Mouse (Mus musculus): Measurements from ENCODE around the gene Rbfox3. TPM values are rescaled to one million over a fixed set of nuclear protein-coding genes. Genes with fewer than 3 reads are reported as not detected.
A peak's percentile ranks its signal among the peaks of the same experiment; 100 is the strongest.

The Rbfox3 gene
- total RNA-seq, 2 experiments from 2014 or later, result 276 to 303 TPM

- Histone ChIP-seq H3K4me3 (no peak overlapping the region), H3K27ac (no peak overlapping the region)
- TF ChIP-seq CTCF (conservative IDR thresholded peaks at IDR 0.05), result no peak
- DNase-seq (ENCODE audit: low spot score in 2 of 2), result no peak
These were observed 243.0 kb downstream of the Rbfox3 start for GRCm38 (mm10) chr11:118668351-118668750.

- no peak for TF ChIP-seq CTCF (conservative IDR thresholded peaks at IDR 0.05)
- no peak for DNase-seq (ENCODE audit: low spot score in 2 of 2)
These were observed 243.5 kb downstream of the Rbfox3 start for GRCm38 (mm10) chr11:118667946-118668345.

DNA sequence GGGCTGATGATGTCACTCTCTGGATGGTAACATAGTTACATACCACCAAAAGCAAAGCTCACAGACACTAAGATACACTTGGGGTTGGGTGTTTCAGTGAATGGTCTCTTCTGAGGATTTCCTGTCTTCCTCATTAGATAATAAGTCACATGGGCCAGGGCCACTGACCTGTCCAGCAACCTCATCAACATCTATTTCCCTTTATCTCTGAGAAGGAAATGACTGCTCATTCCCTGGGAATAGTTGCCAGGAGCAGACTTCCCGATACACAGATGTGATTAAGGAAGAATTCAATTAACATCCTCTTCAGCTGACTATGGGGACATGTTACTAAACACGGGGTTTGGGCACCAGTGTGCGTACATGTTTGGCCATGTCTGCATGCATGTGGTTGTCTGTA, 245.2 kb downstream of the Rbfox3 start:
- TF ChIP-seq CTCF (conservative IDR thresholded peaks at IDR 0.05), result no peak
- no peak overlapping the region for H3K4me3 ChIP-seq
- H3K27ac ChIP-seq, result no peak overlapping the region
- no peak for DNase-seq (ENCODE audit: low spot score in 2 of 2)

More at GRCm38 (mm10) chr11:118667946-118668345, 243.5 kb downstream of the Rbfox3 start:
- Histone ChIP-seq H3K4me3 (no peak overlapping the region), H3K27ac (no peak overlapping the region)

DNA sequence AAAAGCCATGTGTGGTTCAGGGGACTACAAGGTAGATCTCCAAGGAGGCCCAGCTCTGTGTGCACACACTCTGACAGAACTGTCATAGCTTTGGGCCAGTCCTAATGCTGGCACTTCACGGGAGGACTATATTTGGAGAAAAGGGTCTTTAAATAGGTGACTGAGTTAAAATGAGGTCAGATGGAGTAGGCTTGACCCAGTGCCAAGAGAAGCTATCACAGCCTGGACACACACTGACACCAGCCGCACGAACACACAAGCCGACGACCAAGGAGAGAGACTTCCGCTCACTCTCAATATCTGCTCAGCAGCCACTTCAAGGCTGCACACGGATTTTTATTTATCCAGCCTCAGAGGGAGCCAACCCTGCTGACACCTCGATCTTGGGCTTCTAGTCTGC, 248.1 kb downstream of the Rbfox3 start:
- H3K4me3 ChIP-seq, result no peak overlapping the region
- no peak for DNase-seq (ENCODE audit: low spot score in 2 of 2)
- no peak for TF ChIP-seq CTCF (conservative IDR thresholded peaks at IDR 0.05)
- no peak overlapping the region for H3K27ac ChIP-seq

DNA sequence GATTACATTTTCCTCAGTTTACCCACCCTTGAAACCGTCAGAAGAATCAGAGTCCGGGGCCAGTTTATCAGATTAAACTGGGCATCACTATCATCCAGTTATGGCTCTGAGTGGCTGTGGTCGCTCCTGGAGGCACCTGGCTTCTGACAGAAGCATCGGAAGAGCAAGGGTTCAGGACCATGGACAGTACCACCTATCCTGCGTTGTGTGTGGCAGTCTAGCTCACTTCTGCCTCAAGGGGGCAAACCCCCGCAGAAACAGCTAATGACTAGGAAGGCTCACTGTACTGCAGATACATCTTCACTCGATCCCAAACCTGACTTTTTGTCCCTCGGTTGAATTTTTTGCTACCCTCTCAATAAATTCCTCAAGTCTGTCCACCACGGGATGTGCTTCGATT, 252.1 kb downstream of the Rbfox3 start:
- Histone ChIP-seq H3K27ac (peak overlapping the region; percentile 43; the same call in 1 of the 2 replicates), H3K4me3 (no peak overlapping the region)
- DNase-seq (ENCODE audit: low spot score in 2 of 2), result no peak
- peak; percentile 56 for TF ChIP-seq CTCF (conservative IDR thresholded peaks at IDR 0.05)

DNA sequence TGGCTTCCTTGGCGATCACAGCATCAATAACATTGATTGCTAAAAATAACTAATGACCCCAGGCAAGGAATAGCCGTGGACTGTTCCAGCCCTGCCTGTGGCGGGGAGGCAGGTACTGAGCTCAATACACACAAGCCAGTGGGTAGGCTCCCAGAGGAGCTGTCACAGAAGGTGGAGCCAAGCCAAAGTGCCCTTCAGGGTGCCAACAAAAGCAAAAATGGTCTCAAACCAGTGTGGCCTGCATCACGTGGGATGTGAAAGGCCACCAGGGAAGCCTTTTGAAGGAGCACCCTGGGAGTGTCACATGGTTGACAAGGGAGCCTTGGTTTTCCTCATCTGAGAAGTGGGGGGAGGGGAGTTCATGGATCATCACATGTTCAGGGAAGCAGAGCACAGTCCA, 255.6 kb downstream of the Rbfox3 start:
- no peak for DNase-seq (ENCODE audit: low spot score in 2 of 2)
- Histone ChIP-seq H3K27ac (peak overlapping the region; percentile 51; the same call in 1 of the 2 replicates), H3K4me3 (no peak overlapping the region)
- TF ChIP-seq CTCF (conservative IDR thresholded peaks at IDR 0.05), result no peak

DNA sequence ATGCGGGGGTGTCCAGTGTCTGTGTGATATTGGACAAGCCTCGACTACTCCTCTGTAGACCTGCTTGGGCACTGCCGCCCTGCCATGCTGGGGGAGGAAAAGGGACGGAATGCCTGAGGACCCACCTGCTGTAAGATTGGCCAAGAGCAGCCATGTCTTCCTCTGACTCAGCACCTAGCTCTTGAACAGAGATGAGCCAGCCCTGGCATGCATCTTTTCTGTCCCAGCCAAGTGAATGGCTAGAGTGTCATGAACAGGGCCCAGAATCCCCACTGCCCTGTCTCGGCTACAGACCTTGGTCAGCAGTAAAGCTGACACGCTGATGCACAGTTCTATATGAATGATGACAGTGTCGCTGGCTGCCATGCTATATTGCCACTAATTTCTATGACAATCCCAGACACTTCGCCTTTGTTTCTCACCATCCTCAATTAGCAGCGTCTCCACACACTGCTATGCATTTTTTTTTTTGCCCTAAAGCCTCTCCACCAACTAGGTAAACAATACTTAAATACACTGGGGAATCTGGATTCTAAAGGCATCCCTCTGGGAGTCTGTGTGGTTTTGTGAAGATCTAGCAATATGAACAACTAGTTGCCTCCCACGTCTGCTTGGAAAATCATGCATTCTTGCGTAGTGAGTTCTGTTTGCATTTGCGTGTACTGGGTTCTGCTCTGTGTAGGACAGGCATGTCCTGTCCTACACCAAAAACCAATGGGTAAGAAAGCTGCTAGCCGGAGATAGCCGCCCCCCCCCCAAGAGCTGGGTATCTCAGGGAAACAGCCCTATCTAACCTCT, 257.7 kb downstream of the Rbfox3 start:
- TF ChIP-seq CTCF (conservative IDR thresholded peaks at IDR 0.05), result no peak

DNA sequence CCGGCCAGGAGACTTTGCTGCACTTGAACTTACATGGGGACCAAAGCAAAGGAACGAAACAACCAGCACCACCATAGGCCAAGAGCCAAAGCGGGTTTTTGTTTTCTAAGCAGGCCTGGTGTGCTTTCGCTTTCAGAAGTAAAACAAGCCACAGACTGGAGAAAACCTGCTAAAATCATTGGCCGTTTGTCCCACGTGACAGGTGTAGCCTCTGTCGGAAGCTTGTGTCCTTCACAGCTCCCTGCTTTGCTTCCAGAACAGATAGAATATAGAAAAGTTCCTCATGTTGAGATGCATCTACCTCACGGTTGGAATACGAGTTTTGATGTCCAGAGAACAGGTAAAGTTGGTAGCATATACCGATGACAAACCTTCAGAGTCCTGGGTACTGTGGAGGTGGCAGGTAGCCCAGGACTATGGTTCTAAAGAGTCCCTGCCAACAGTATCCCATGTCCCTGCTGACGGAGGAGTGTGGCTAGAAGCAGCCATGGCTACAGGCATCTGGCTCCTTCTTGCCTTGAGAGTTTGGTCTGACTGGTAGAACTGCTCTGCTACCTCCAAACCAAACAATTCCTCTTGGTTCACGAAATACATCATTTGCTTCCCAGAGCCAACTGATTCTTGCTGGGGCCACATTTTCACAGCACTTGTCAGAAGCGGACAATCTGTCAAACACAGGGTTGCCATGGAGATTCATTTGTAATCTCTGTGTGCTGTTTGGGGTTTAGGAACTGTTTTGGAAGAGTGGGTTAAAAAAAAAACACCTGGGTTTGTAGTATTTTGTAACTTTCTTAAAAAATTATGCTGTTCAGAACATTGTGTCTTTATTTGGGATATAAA, 258.8 kb downstream of the Rbfox3 start:
- no peak for TF ChIP-seq CTCF (conservative IDR thresholded peaks at IDR 0.05)
- peak; percentile 35 to 58 for DNase-seq (ENCODE audit: low spot score in 2 of 2)
- no peak overlapping the region for H3K4me3 ChIP-seq
- peak overlapping the region; percentile 81 for H3K27ac ChIP-seq

More for the DNA sequence above, 257.7 kb downstream of the Rbfox3 start:
- no peak overlapping the region for H3K4me3 ChIP-seq
- peak overlapping the region; percentile 81 for H3K27ac ChIP-seq
- DNase-seq (ENCODE audit: low spot score in 2 of 2), result no peak

DNA sequence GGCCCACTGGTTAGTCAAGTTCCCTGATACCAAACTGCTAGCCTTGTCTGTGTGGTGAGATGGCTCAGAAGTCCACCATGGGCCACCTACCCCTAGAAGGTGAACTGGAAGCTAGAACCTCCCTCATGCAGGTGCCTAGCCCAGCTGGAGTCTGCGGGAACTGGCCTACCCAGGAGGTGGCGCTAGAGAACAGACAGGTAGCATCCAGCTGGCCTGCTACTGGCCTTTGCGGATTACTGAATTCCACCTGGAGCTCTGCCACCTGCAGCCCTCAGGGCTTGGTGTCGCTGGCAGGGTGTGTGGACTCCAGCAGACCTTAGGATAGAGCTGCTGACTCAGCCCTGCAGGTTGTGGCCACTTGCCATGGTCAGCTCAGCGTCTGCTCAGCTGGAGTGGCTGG, 263.0 kb downstream of the Rbfox3 start:
- H3K4me3 ChIP-seq, result no peak overlapping the region
- TF ChIP-seq CTCF (conservative IDR thresholded peaks at IDR 0.05), result peak; percentile 77
- DNase-seq (ENCODE audit: low spot score in 2 of 2), result peak in 1 of 2 experiments; percentile 56
- no peak overlapping the region for H3K27ac ChIP-seq

DNA sequence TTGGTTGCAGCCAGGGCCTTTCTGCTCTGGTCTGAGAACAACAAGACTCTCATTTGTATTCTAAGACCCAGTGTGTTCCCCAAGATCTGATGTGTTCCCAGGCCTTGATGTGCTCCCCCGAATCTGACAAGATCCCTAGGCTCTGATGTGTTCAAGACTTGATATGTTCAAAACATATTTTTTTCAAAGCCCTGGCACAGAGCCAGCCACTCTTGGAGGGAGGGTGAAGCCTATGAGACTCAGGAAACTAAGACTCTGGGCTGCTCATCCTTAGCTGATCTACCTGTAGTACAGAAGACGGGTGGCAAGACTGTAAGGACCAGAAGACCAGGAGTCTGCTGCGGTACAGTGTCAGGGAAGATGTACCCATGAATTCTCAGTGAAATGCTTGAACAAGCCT, 264.5 kb downstream of the Rbfox3 start:
- DNase-seq (ENCODE audit: low spot score in 2 of 2), result no peak
- Histone ChIP-seq H3K4me3 (no peak overlapping the region), H3K27ac (no peak overlapping the region)
- no peak for TF ChIP-seq CTCF (conservative IDR thresholded peaks at IDR 0.05)

- TF ChIP-seq CTCF (conservative IDR thresholded peaks at IDR 0.05), result no peak
- no peak overlapping the region for H3K27ac ChIP-seq
- H3K4me3 ChIP-seq, result no peak overlapping the region
- DNase-seq (ENCODE audit: low spot score in 2 of 2), result no peak
These were observed 266.2 kb downstream of the Rbfox3 start for GRCm38 (mm10) chr11:118645158-118645557.

GRCm38 (mm10) chr11:118640706-118641105, 270.7 kb downstream of the Rbfox3 start:
- H3K4me3 ChIP-seq, result no peak overlapping the region
- TF ChIP-seq CTCF (conservative IDR thresholded peaks at IDR 0.05), result peak; percentile 54

DNA sequence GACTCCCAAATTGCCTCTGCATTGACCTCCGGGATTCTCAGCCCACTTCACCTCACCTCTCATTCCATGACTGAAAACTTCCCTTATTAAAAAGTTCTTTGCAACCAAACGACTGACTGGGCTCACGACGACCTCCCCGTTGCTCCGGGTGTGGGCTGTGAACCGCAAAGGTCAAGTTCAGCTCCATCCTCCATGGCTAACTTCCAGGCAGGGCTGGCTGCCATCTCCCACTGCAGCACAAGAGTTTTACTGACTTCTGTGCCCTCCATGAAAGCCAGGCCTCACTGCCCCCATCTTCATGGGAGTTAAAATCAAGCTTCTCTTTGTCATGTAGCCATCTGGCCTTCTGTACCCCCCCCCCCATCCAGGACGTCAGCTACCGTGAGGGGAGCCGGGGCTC, 273.7 kb downstream of the Rbfox3 start:
- Histone ChIP-seq H3K4me3 (no peak overlapping the region), H3K27ac (no peak overlapping the region)
- DNase-seq (ENCODE audit: low spot score in 2 of 2), result no peak
- TF ChIP-seq CTCF (conservative IDR thresholded peaks at IDR 0.05), result no peak

More at GRCm38 (mm10) chr11:118640706-118641105, 270.7 kb downstream of the Rbfox3 start:
- no peak overlapping the region for H3K27ac ChIP-seq
- no peak for DNase-seq (ENCODE audit: low spot score in 2 of 2)

Measured in layer of hippocampus, adult 2 months (tissue).